Mouse (Mus musculus): ENCODE measurements around the gene Ablim1. TPM values are rescaled to one million over a fixed set of nuclear protein-coding genes. Genes with fewer than 3 reads are reported as not detected.

The Ablim1 gene
- total RNA-seq (2021), result 100 to 1,000 TPM; 418 to 454 TPM
- polyA plus RNA-seq (2012; rRNA removed), result 101 and 165 TPM in 2 replicates
- long read RNA-seq, partial matches to known transcripts, result 4 of 85 reads
- long read RNA-seq, other reads (novel, unspliced or antisense), result 81 of 85 reads

DNA sequence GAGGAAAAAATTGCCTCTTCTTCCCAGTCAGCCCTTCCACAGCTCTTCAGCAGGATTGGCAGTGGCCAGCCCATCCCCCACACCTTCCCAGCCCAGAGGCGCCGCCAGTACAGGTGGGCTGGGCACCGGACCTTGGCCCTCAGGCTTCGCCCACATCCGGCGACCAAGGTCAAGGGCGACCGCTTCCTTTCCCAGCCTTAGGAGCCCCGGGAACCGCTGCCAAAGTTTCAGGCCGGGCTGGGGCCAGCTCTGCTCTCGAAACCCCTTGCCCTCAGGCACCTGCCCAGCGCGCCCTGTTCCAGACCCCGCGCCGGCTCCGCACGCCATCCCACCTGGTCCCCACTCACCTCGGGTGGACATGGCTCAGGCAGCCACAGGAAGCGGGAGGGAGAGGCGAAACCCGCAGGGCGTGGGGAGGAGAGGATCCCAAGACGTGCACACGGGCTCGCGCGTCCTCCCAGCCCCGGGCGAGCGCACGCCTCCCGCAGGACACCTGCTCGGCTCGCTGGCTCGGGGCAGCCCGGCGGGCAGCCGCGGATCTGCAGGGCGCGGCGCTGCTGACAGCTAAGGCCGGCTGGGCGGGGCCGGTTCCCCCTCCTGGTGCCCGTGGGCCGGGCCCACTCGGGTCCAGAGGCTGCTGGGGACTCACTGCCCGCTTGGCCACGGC lies at the start of gene Ablim1:
Gene Ablim1, minus strand, starts transcription at position 574 of the 667 bp plus-strand sequence.
- TF ChIP-seq POLR2A (IDR thresholded peaks at IDR 0.05; ENCODE audit: insufficient read depth, low read depth, low read length) (peak; percentile 61; the same call in 1 of the 2 replicates), CTCF (IDR thresholded peaks at IDR 0.05) (peak; percentile 74), EP300 (IDR thresholded peaks at IDR 0.05; ENCODE audit: insufficient read depth, low read depth, low read length) (0 out of 2 replicates have a peak, but pooled peaks have one; percentile 16)
- H3K27ac ChIP-seq, result peak within 1 kb of the TSS; percentile 99

DNA sequence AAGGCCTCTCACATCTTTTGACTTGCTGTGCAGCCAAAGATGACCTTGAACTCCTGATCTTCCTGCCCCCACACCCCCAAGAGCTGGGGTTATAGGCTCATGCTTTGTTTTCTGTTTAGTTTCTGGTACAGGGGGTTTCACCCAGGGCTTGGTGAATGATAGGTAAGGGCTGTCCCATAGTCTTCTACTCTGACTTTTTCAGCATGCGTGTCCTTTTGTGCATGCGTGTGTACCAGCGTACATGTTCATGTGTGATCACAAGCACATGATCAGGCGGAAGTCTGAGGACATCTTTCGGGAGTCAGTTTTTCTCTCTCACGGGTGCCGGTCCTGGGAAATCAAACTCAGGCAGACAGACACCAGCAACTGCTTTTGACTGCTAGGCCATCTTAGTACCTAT lies 48.8 kb upstream of the Ablim1 start:
- H3K4me3 ChIP-seq, result no peak overlapping the region
- H3K4me1 ChIP-seq (ENCODE audit: control insufficient read depth, insufficient read depth, low read length), result peaks cover 33% of the 10 kb centered on the region

More for the DNA sequence above, at the start of gene Ablim1:
- Histone ChIP-seq H3K4me3 (peak within 1 kb of the TSS; percentile 94), H3K79me2 (replicated peaks; ENCODE audit: control insufficient read depth, insufficient read depth, low read length) (peaks cover 3% of the 10 kb centered on the region; the same call in 1 of the 2 replicates), H3K9ac (ENCODE audit: low read depth, low read length) (peak within 1 kb of the TSS; percentile 88), H3K27me3 (ENCODE audit: control insufficient read depth, insufficient read depth, low read length) (no peaks in the 10 kb centered on the region), H3K4me1 (ENCODE audit: control insufficient read depth, insufficient read depth, low read length) (peaks cover 13% of the 10 kb centered on the region), H3K36me3 (ENCODE audit: control insufficient read depth, insufficient read depth, low read length) (peaks cover 7% of the 10 kb centered on the region)
- peak; percentile 80 for DNase-seq
- intact Hi-C loops (cut with DNase I), result loop anchor here (2.0 to 5.0 kb wide), 2 partner anchors 48 to 117 kb away; no protein-coding TSS in a partner anchor
- WGBS, result 1% methylated on average over 51 of the region's 52 CpGs

DNA sequence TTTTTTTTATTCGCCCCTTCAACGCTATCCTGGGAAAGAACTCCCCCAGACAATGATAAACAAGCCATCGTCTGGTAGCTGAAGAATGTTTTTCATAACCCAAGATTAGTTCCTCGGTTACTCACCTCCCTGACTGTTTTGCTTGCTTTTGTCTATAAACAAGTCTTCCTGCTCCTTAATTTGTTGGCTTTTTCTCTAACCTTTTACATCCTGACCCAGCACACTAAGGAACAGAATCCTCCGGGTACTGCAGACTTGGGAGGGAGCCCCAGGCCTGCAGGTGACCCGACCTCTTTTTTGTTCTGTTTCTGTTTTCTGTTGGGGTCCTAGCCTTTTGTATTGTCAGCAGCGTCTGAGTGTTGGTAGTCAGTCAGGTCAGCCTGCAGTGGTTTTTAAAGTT lies 48.4 kb upstream of the Ablim1 start:
- H3K79me2 ChIP-seq (replicated peaks; ENCODE audit: control insufficient read depth, insufficient read depth, low read length), result peaks cover 4% of the 10 kb centered on the region
- H3K4me1 ChIP-seq (ENCODE audit: control insufficient read depth, insufficient read depth, low read length), result peaks cover 33% of the 10 kb centered on the region
- H3K4me3 ChIP-seq, result no peak overlapping the region; the same call in 1 of the 2 replicates
- TF ChIP-seq POLR2A (IDR thresholded peaks at IDR 0.05; ENCODE audit: insufficient read depth, low read depth, low read length), result no peak
- no peak for TF ChIP-seq EP300 (IDR thresholded peaks at IDR 0.05; ENCODE audit: insufficient read depth, low read depth, low read length)
- TF ChIP-seq CTCF (IDR thresholded peaks at IDR 0.05), result no peak
- peaks cover 12% of the 10 kb centered on the region for H3K36me3 ChIP-seq (ENCODE audit: control insufficient read depth, insufficient read depth, low read length)
- H3K27ac ChIP-seq, result peak overlapping the region; percentile 11; the same call in 1 of the 2 replicates
- no peak for DNase-seq
- WGBS, result 28% methylated on average over 7 of the region's 7 CpGs
- no peaks in the 10 kb centered on the region for H3K27me3 ChIP-seq (ENCODE audit: control insufficient read depth, insufficient read depth, low read length)
- intact Hi-C loops (cut with DNase I), result loop anchor here (5.0 kb wide), 2 partner anchors 249 to 551 kb away; partner anchors contain the start of gene Atrnl1
- no peak overlapping the region for H3K9ac ChIP-seq (ENCODE audit: low read depth, low read length)

More for the DNA sequence above, 48.8 kb upstream of the Ablim1 start:
- intact Hi-C loops (cut with DNase I), result loop anchor here (5.0 kb wide), 2 partner anchors 249 to 551 kb away; partner anchors contain the start of gene Atrnl1
- Histone ChIP-seq H3K36me3 (ENCODE audit: control insufficient read depth, insufficient read depth, low read length) (peaks cover 12% of the 10 kb centered on the region), H3K79me2 (replicated peaks; ENCODE audit: control insufficient read depth, insufficient read depth, low read length) (peaks cover 4% of the 10 kb centered on the region), H3K27ac (no peak overlapping the region; the same call in 1 of the 2 replicates), H3K9ac (ENCODE audit: low read depth, low read length) (no peak overlapping the region), H3K27me3 (ENCODE audit: control insufficient read depth, insufficient read depth, low read length) (no peaks in the 10 kb centered on the region)
- TF ChIP-seq CTCF (IDR thresholded peaks at IDR 0.05) (no peak), POLR2A (IDR thresholded peaks at IDR 0.05; ENCODE audit: insufficient read depth, low read depth, low read length) (no peak), EP300 (IDR thresholded peaks at IDR 0.05; ENCODE audit: insufficient read depth, low read depth, low read length) (no peak)
- WGBS, result 78% methylated on average over 7 of the region's 7 CpGs
- no peak for DNase-seq

DNA sequence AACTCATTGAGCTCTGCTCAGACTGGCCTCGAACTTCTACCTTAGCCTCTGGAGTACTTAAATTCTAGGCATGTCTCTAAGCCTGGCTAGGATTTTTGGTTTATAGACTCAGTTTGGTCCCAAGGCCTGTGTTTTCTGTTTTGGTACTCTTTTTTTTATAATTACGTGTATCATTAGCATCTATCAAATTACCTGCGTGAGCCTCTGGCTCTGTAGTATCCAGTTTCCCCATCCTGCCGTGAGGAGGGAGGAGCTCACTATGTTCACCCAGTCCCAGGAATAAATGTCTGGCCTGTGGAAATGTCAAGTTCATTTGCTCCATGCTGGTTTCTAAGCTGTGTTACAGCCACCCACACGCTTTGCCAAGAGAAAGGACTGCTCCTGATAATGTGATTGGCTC lies 47.9 kb upstream of the Ablim1 start:
- H3K4me1 ChIP-seq (ENCODE audit: control insufficient read depth, insufficient read depth, low read length), result peaks cover 29% of the 10 kb centered on the region
- no peak overlapping the region for H3K9ac ChIP-seq (ENCODE audit: low read depth, low read length)
- TF ChIP-seq CTCF (IDR thresholded peaks at IDR 0.05), result no peak
- TF ChIP-seq POLR2A (IDR thresholded peaks at IDR 0.05; ENCODE audit: insufficient read depth, low read depth, low read length), result no peak
- TF ChIP-seq EP300 (IDR thresholded peaks at IDR 0.05; ENCODE audit: insufficient read depth, low read depth, low read length), result no peak
- DNase-seq, result no peak
- peaks cover 4% of the 10 kb centered on the region for H3K79me2 ChIP-seq (replicated peaks; ENCODE audit: control insufficient read depth, insufficient read depth, low read length)
- H3K36me3 ChIP-seq (ENCODE audit: control insufficient read depth, insufficient read depth, low read length), result peaks cover 12% of the 10 kb centered on the region
- H3K4me3 ChIP-seq, result peak overlapping the region; percentile 79; the same call in 1 of the 2 replicates
- 39% methylated on average over 5 of the region's 5 CpGs for WGBS
- H3K27ac ChIP-seq, result peak overlapping the region; percentile 11; the same call in 1 of the 2 replicates
- intact Hi-C loops (cut with DNase I), result loop anchor here (5.0 kb wide), 2 partner anchors 250 to 550 kb away; partner anchors contain the start of gene Atrnl1
- H3K27me3 ChIP-seq (ENCODE audit: control insufficient read depth, insufficient read depth, low read length), result no peaks in the 10 kb centered on the region

DNA sequence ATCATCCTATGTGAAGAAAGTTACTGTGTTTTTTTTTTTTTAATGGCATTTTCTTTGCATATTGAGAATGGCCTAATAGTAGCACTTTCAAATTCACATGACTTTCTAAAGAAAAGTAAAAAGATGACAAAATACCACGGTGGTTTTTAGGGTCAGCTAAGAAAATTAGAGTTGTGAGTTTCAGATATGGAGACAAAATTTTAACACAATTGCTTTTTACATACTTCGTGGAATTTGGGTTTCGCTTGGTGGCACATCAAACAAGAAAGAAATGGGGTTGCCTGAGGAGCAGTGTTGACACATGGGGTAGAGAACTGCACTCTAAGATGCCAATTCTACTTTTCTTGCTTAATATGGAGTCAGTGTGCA lies 47.2 kb upstream of the Ablim1 start:
- peak overlapping the region; percentile 79 for H3K4me3 ChIP-seq
- no peak overlapping the region; the same call in none of the 2 replicates for H3K9ac ChIP-seq (ENCODE audit: low read depth, low read length)
- peak overlapping the region; percentile 96 for H3K27ac ChIP-seq
- H3K36me3 ChIP-seq (ENCODE audit: control insufficient read depth, insufficient read depth, low read length), result peaks cover 10% of the 10 kb centered on the region
- intact Hi-C loops (cut with DNase I), result loop anchor here (5.0 kb wide), 2 partner anchors 250 to 550 kb away; partner anchors contain the start of gene Atrnl1
- H3K79me2 ChIP-seq (replicated peaks; ENCODE audit: control insufficient read depth, insufficient read depth, low read length), result peaks cover 3% of the 10 kb centered on the region
- TF ChIP-seq CTCF (IDR thresholded peaks at IDR 0.05) (no peak), POLR2A (IDR thresholded peaks at IDR 0.05; ENCODE audit: insufficient read depth, low read depth, low read length) (no peak), EP300 (IDR thresholded peaks at IDR 0.05; ENCODE audit: insufficient read depth, low read depth, low read length) (no peak)
- DNase-seq, result no peak
- H3K4me1 ChIP-seq (ENCODE audit: control insufficient read depth, insufficient read depth, low read length), result peaks cover 25% of the 10 kb centered on the region
- 19% methylated on average over 3 of the region's 3 CpGs for WGBS
- H3K27me3 ChIP-seq (ENCODE audit: control insufficient read depth, insufficient read depth, low read length), result no peaks in the 10 kb centered on the region

Measured in heart, adult 2 months (tissue).